Mouse (Mus musculus): ENCODE results near the gene Hmgn2. TPM values are rescaled to one million over a fixed set of nuclear protein-coding genes. Genes with fewer than 3 reads are reported as not detected.

Hmgn2 gene
- total and polyA plus RNA-seq, 3 experiments, result 148 to 595 (median 313) TPM

GRCm38 (mm10) chr4:133938077-133938476, 30.4 kb downstream of the Hmgn2 start:
- Histone ChIP-seq H3K9me3 (replicated peaks) (no peaks in the 10 kb centered on the region), H3K4me3 (ENCODE audit: low read depth, low read length) (no peak overlapping the region), H3K27me3 (ENCODE audit: insufficient read depth, low read length) (peaks cover 35% of the 10 kb centered on the region), H3K4me1 (ENCODE audit: insufficient read depth, low read depth, low read length) (no peaks in the 10 kb centered on the region), H3K36me3 (replicated peaks) (no peaks in the 10 kb centered on the region)
- no peak for ATAC-seq (ENCODE audit: extremely low read depth, insufficient number of reproducible peaks, low FRiP score, poor library complexity, severe bottlenecking)
- no peak for DNase-seq (ENCODE audit: low spot score)
- TF ChIP-seq TAL1 (conservative IDR thresholded peaks at IDR 0.05; ENCODE audit: low read depth, low read length) (no peak), CTCF (IDR thresholded peaks at IDR 0.05; ENCODE audit: low read depth, low read length) (no peak)

- DNase-seq (ENCODE audit: low spot score) (no peak), ATAC-seq (ENCODE audit: extremely low read depth, insufficient number of reproducible peaks, low FRiP score, poor library complexity, severe bottlenecking) (no peak)
- Histone ChIP-seq H3K4me3 (ENCODE audit: low read depth, low read length) (no peak overlapping the region), H3K27me3 (ENCODE audit: insufficient read depth, low read length) (peaks cover 21% of the 10 kb centered on the region), H3K36me3 (replicated peaks) (no peaks in the 10 kb centered on the region), H3K9me3 (replicated peaks) (no peaks in the 10 kb centered on the region), H3K4me1 (ENCODE audit: insufficient read depth, low read depth, low read length) (peaks cover 11% of the 10 kb centered on the region)
- TF ChIP-seq POLR2AphosphoS5 (IDR thresholded peaks at IDR 0.05; ENCODE audit: insufficient replicate concordance, low read depth, low read length) (no peak), TAL1 (conservative IDR thresholded peaks at IDR 0.05; ENCODE audit: low read depth, low read length) (no peak), GATA2 (IDR thresholded peaks at IDR 0.05; ENCODE audit: borderline replicate concordance, low read depth, low read length) (no peak), GATA1 (IDR thresholded peaks at IDR 0.05; ENCODE audit: borderline replicate concordance, low read length) (no peak), CTCF (IDR thresholded peaks at IDR 0.05; ENCODE audit: low read depth, low read length) (no peak)
Observed at GRCm38 (mm10) chr4:133931785-133932184, 36.7 kb downstream of the Hmgn2 start.

GRCm38 (mm10) chr4:133931349-133931748, 37.1 kb downstream of the Hmgn2 start:
- no peak for TF ChIP-seq POLR2AphosphoS5 (IDR thresholded peaks at IDR 0.05; ENCODE audit: insufficient replicate concordance, low read depth, low read length)
- TF ChIP-seq TAL1 (conservative IDR thresholded peaks at IDR 0.05; ENCODE audit: low read depth, low read length), result no peak
- TF ChIP-seq GATA2 (IDR thresholded peaks at IDR 0.05; ENCODE audit: borderline replicate concordance, low read depth, low read length), result no peak
- TF ChIP-seq CTCF (IDR thresholded peaks at IDR 0.05; ENCODE audit: low read depth, low read length), result peak; percentile 46; the same call in 1 of the 2 replicates
- Histone ChIP-seq H3K4me1 (ENCODE audit: insufficient read depth, low read depth, low read length) (peaks cover 11% of the 10 kb centered on the region), H3K27me3 (ENCODE audit: insufficient read depth, low read length) (peaks cover 19% of the 10 kb centered on the region), H3K9me3 (replicated peaks) (no peaks in the 10 kb centered on the region), H3K4me3 (ENCODE audit: low read depth, low read length) (no peak overlapping the region), H3K36me3 (replicated peaks) (no peaks in the 10 kb centered on the region)
- DNase-seq (ENCODE audit: low spot score) (peak; percentile 19), ATAC-seq (ENCODE audit: extremely low read depth, insufficient number of reproducible peaks, low FRiP score, poor library complexity, severe bottlenecking) (no peak)

GRCm38 (mm10) chr4:133929278-133929670, 39.2 kb downstream of the Hmgn2 start:
- no peak for DNase-seq (ENCODE audit: low spot score)
- ATAC-seq (ENCODE audit: extremely low read depth, insufficient number of reproducible peaks, low FRiP score, poor library complexity, severe bottlenecking), result no peak
- H3K4me3 ChIP-seq (ENCODE audit: low read depth, low read length), result no peak overlapping the region
- peaks cover 15% of the 10 kb centered on the region for H3K27me3 ChIP-seq (ENCODE audit: insufficient read depth, low read length)
- peaks cover 11% of the 10 kb centered on the region for H3K4me1 ChIP-seq (ENCODE audit: insufficient read depth, low read depth, low read length)
- H3K36me3 ChIP-seq (replicated peaks), result no peaks in the 10 kb centered on the region
- H3K9me3 ChIP-seq (replicated peaks), result no peaks in the 10 kb centered on the region
- no peak for TF ChIP-seq GATA1 (IDR thresholded peaks at IDR 0.05; ENCODE audit: borderline replicate concordance, low read length)
- TF ChIP-seq POLR2AphosphoS5 (IDR thresholded peaks at IDR 0.05; ENCODE audit: insufficient replicate concordance, low read depth, low read length), result no peak
- no peak for TF ChIP-seq GATA2 (IDR thresholded peaks at IDR 0.05; ENCODE audit: borderline replicate concordance, low read depth, low read length)
- TF ChIP-seq TAL1 (conservative IDR thresholded peaks at IDR 0.05; ENCODE audit: low read depth, low read length), result no peak
- TF ChIP-seq CTCF (IDR thresholded peaks at IDR 0.05; ENCODE audit: low read depth, low read length), result no peak

- H3K4me1 ChIP-seq (ENCODE audit: insufficient read depth, low read depth, low read length), result peaks cover 11% of the 10 kb centered on the region
- TF ChIP-seq POLR2AphosphoS5 (IDR thresholded peaks at IDR 0.05; ENCODE audit: insufficient replicate concordance, low read depth, low read length) (no peak), TAL1 (conservative IDR thresholded peaks at IDR 0.05; ENCODE audit: low read depth, low read length) (no peak)
Observed at GRCm38 (mm10) chr4:133928576-133929277, 39.7 kb downstream of the Hmgn2 start.

GRCm38 (mm10) chr4:133925204-133925603, 43.2 kb downstream of the Hmgn2 start:
- TF ChIP-seq TAL1 (conservative IDR thresholded peaks at IDR 0.05; ENCODE audit: low read depth, low read length), result no peak
- no peak for TF ChIP-seq GATA2 (IDR thresholded peaks at IDR 0.05; ENCODE audit: borderline replicate concordance, low read depth, low read length)
- TF ChIP-seq POLR2AphosphoS5 (IDR thresholded peaks at IDR 0.05; ENCODE audit: insufficient replicate concordance, low read depth, low read length), result no peak
- TF ChIP-seq CTCF (IDR thresholded peaks at IDR 0.05; ENCODE audit: low read depth, low read length), result no peak

More at GRCm38 (mm10) chr4:133928576-133929277, 39.7 kb downstream of the Hmgn2 start:
- ATAC-seq (ENCODE audit: extremely low read depth, insufficient number of reproducible peaks, low FRiP score, poor library complexity, severe bottlenecking), result no peak
- no peak for DNase-seq (ENCODE audit: low spot score)
- H3K27me3 ChIP-seq (ENCODE audit: insufficient read depth, low read length), result peaks cover 14% of the 10 kb centered on the region
- H3K36me3 ChIP-seq (replicated peaks), result no peaks in the 10 kb centered on the region
- no peaks in the 10 kb centered on the region for H3K9me3 ChIP-seq (replicated peaks)
- H3K4me3 ChIP-seq (ENCODE audit: low read depth, low read length), result no peak overlapping the region

More at GRCm38 (mm10) chr4:133925204-133925603, 43.2 kb downstream of the Hmgn2 start:
- no peaks in the 10 kb centered on the region for H3K9me3 ChIP-seq (replicated peaks)
- no peaks in the 10 kb centered on the region for H3K36me3 ChIP-seq (replicated peaks)
- ATAC-seq (ENCODE audit: extremely low read depth, insufficient number of reproducible peaks, low FRiP score, poor library complexity, severe bottlenecking) (no peak), DNase-seq (ENCODE audit: low spot score) (no peak)
- H3K4me1 ChIP-seq (ENCODE audit: insufficient read depth, low read depth, low read length), result peaks cover 5% of the 10 kb centered on the region; the same call in 1 of the 2 replicates
- no peak overlapping the region for H3K4me3 ChIP-seq (ENCODE audit: low read depth, low read length)
- peaks cover 11% of the 10 kb centered on the region for H3K27me3 ChIP-seq (ENCODE audit: insufficient read depth, low read length)

Measured in G1E (cell line).